Mouse (Mus musculus) thymus, adult 18-20 months (tissue): ENCODE measurements around the gene Gsdmc3.
"Not testable (repeated sequence)": the region's sequence is repeated elsewhere in the genome, so short reads cannot be mapped to it uniquely, and the experiment has no call there.

ENCODE experiments used
- DNase-seq, 2 experiments: peaks; one replicate each; pipeline ENCODE4 v3.0.0; 2022; ENCODE audit warnings: mixed read lengths in 2 of 2

Gene Gsdmc3

GRCm38 (mm10) chr15:63878458-63878857 lies at the start of gene Gsdmc3:
Gsdmc3 (minus strand) TSS chr15:63878558.
- not testable (repeated sequence) for DNase-seq

GRCm38 (mm10) chr15:63926201-63926600 lies 47.8 kb upstream of the Gsdmc3 start:
- DNase-seq: no peak

GRCm38 (mm10) chr15:63924484-63924883 lies 46.1 kb upstream of the Gsdmc3 start:
- DNase-seq: no peak

- not testable (repeated sequence) for DNase-seq
Observed at GRCm38 (mm10) chr15:63921618-63922017, 43.3 kb upstream of the Gsdmc3 start.

DNA sequence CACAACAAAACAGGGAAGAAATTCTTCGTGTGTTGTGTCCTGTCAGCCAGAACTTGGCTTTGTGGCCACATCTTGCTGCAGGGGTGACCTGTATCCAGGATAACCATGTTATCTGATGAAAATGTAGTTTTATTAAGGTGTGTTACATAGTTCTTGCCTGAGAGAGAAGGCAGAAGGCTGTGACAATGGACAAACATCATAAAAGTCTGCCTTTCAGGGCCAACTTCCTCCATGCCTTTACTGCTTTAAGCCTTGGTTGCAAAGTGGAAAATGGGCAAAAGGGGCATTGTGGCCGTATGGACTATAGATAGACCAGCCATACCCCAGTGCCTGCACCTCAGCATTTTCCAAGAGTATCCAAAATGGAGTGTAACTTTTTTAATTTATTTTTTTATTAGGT lies 41.4 kb upstream of the Gsdmc3 start:
- not testable (repeated sequence) for DNase-seq

- not testable (repeated sequence) for DNase-seq
Observed at GRCm38 (mm10) chr15:63916584-63916983, 38.2 kb upstream of the Gsdmc3 start.

- DNase-seq: not testable (repeated sequence)
Observed at GRCm38 (mm10) chr15:63912197-63912596, 33.8 kb upstream of the Gsdmc3 start, which contains the start of gene Gsdmc4. Gsdmc4 (minus strand) TSS chr15:63912297.

DNA sequence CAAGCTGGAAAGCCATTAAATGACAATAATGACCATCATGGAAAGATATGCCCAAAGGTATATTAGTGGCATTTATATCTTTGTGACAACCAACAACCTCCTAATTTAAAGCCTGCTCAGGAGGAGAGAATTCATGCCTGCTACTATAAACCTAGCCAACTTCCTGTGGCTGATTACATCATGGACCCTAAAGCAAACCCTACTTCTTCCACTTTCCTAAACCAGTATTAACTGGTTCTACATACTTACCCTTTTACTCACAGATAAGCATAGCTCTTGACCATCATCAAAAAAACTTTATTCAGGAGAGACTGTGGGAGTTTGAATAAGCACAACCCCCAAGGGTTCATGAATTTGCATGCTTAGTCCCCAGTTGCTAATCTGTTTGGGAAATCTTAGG lies 31.5 kb upstream of the Gsdmc3 start:
- not testable (repeated sequence) for DNase-seq

GRCm38 (mm10) chr15:63895560-63896353 lies 17.4 kb upstream of the Gsdmc3 start:
- DNase-seq: peak in 1 of 2 experiments; percentile 18

DNA sequence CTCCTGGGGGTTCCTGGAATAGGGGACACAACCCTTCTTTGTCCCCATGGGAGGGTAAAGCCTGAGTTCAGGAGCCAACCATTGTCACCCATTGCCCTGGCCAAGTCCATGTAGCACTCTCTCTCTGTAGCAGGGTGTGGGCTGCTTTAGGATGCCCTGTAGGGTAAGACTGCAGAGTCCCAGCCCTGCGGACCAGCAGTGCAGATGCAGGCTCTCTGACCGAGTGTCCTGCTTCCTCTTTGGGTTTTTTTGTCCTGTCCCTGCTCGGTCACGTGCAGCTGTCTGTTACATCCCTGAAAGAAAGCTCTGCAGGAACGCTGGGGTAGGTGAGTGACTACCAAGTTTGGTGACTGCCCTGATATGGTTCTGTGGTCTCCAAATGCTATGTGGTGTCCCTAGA lies 10.1 kb upstream of the Gsdmc3 start:
- not testable (repeated sequence) for DNase-seq

DNA sequence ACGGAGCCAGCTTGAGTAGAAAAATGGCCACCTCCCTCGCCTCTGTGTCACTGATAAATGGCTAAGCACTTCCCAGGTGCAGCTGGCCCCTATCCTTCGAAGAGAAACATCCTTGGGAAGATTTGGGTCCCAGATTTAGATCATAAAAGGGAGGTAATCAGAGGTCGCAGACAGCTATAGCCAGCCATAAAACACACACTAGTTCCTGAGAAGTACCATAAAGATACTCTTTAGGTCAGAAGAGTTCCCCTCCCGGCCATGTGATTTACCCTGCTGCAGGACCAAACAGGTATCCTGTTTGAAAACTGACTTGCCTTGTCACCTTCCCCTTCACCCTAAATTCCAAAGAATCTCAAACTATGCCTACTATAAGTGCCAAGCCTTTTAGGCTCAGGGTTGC lies 9.6 kb upstream of the Gsdmc3 start:
- not testable (repeated sequence) for DNase-seq

GRCm38 (mm10) chr15:63876160-63876559 lies 2.2 kb downstream of the Gsdmc3 start:
- DNase-seq: not testable (repeated sequence)

- DNase-seq: not testable (repeated sequence)
Observed at GRCm38 (mm10) chr15:63861965-63862364, 16.4 kb downstream of the Gsdmc3 start.
